Mouse (Mus musculus): ENCODE results near the gene Hemk1.

DNA sequence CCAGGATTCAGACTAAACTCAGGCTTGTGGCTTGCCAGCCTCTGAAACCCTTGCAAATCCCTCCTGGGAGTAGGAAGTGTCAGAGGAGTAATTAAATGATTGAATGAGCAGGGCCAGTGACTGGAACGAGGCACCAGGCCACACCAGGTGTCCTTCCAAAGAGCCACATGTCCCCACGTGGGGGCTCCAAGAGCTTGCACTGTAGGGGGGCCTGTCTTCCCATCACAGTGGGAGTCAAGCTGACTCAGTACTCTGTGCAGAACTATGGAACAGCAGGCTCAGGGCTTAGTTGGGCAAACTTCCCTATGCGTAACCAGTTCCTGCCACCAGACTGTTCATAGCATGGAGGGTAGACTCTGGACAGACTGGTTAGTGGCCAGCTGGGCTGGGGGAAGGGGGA is 46.2 kb upstream of the Hemk1 start:
- TF ChIP-seq POLR2A (IDR thresholded peaks at IDR 0.05; ENCODE audit: borderline replicate concordance, low read depth, low read length) = no peak
- TF ChIP-seq CTCF (IDR thresholded peaks at IDR 0.05; ENCODE audit: low read depth, low read length) = no peak
